Mouse (Mus musculus) cerebellum, adult 2 months (tissue): ENCODE data around the gene Pla2g2d. TPM values are rescaled to one million over a fixed set of nuclear protein-coding genes. Genes with fewer than 3 reads are reported as not detected.
A peak's percentile ranks its signal among the peaks of the same experiment; 100 is the strongest.

Experiments used
- DNase-seq, 2 experiments: peaks; one replicate each; pipeline ENCODE4 v3.0.0; 2021
- H3K27ac ChIP-seq: fragments of 200-500 bp; 2 replicates; pipeline ENCODE4 v1.5.1; 2012; ENCODE audit warnings: low read length, control low read depth, inconsistent platforms; ENCODE audit not compliant: insufficient read depth
- H3K27me3 ChIP-seq: fragments of 200-500 bp; 2 replicates; pipeline ENCODE4 v1.6.1; 2012; ENCODE audit warnings: inconsistent platforms, mild to moderate bottlenecking, low read length, moderate library complexity; ENCODE audit not compliant: control insufficient read depth, insufficient read depth
- H3K4me1 ChIP-seq: fragments of 200-500 bp; 2 replicates; pipeline ENCODE4 v1.6.1; 2011; ENCODE audit warnings: low read length; ENCODE audit not compliant: control insufficient read depth, insufficient read depth
- H3K4me3 ChIP-seq: fragments of 200-500 bp; replicated peaks from 2 replicates; pipeline ENCODE3; 2011; ENCODE audit warnings: mild to moderate bottlenecking, low read depth, low read length, control low read depth; ENCODE audit not compliant: insufficient read depth
- CTCF ChIP-seq: fragments of 200-500 bp; IDR thresholded peaks from 2 replicates; pipeline ENCODE4 v1.5.1; 2011; ENCODE audit warnings: low read depth, mild to moderate bottlenecking, control low read depth, low read length, moderate library complexity, borderline replicate concordance; ENCODE audit not compliant: insufficient read depth
- POLR2A ChIP-seq: fragments of 200-500 bp; IDR thresholded peaks from 2 replicates; pipeline ENCODE4 v1.6.1; 2011; ENCODE audit warnings: low read length, control low read depth, borderline replicate concordance; ENCODE audit not compliant: insufficient read depth
- WGBS: fragments of 180-500 bp; shearing (Covaris S2); methylation state at CpG from one replicate; pipeline ENCODE4 v1.1.7; 2018; 5-methylcytosine and 5-hydroxymethylcytosine counted together
- polyA plus RNA-seq: library from polyadenylated mRNA; depleted of rRNA; stranded (reverse); fragments of >200 nt; gene quantifications from 2 replicates; pipeline ENCODE4 v1.2.3, GENCODE M21; 2012

Pla2g2d gene
- polyA plus RNA-seq, 1 experiment, result 0.16 TPM

DNA sequence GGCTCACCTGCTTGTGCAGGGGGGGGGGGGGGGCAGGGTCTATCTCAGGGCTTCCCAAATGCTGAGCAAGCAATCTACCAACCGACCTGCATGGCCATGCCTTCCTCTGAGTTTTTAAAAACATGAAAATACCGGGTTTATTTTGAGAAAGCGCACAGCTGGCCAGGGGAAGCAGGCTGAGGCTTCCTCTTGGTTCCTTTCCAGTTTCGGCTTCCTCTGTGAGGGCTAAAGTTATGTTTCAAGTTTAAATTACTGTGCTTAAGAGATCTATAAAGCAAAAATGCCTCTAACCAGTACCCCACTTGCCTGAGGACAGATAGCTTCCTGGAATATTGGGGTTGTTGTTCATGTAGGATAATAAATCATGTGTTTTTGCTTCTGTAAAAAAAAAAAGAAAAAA, 10.6 kb downstream of the Pla2g2d start:
- H3K4me1 ChIP-seq, result no peaks in the 10 kb centered on the region
- no peak overlapping the region for H3K4me3 ChIP-seq
- no peaks in the 10 kb centered on the region for H3K27me3 ChIP-seq
- TF ChIP-seq POLR2A (no peak), CTCF (no peak)
- no peak overlapping the region for H3K27ac ChIP-seq
- 66% methylated on average over 4 of the region's 4 CpGs for WGBS
- no peak for DNase-seq

DNA sequence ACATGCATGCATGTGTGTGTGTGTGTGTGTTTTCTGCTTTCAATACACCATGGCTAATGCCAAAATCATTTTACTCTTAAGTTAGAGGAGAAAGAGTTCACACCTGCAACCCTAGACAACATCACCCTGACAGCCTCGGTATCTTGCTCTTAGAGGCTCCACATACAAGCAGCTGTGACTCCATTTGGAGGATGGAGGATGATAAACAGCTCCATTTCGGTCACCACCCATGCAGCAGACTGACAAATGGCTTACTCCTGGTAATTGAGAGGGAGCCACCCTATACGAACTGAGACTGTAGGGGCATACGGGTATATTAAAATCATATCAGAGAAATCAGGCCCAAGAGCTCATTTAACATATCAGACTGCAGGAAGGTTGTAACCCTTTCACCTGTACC, 12.8 kb downstream of the Pla2g2d start:
- TF ChIP-seq POLR2A (no peak), CTCF (no peak)
- Histone ChIP-seq H3K27me3 (no peaks in the 10 kb centered on the region), H3K4me1 (no peaks in the 10 kb centered on the region), H3K27ac (no peak overlapping the region), H3K4me3 (no peak overlapping the region)
- 83% methylated on average over 4 of the region's 4 CpGs for WGBS
- DNase-seq, result no peak

- Histone ChIP-seq H3K27me3 (no peaks in the 10 kb centered on the region), H3K4me1 (no peaks in the 10 kb centered on the region), H3K27ac (no peak overlapping the region), H3K4me3 (no peak overlapping the region)
- 55% methylated on average over 6 of the region's 6 CpGs for WGBS
- TF ChIP-seq POLR2A, result no peak
- no peak for TF ChIP-seq CTCF
- DNase-seq, result no peak
Observed at GRCm38 (mm10) chr4:138791452-138791851, 15.9 kb downstream of the Pla2g2d start.

- H3K4me1 ChIP-seq, result no peaks in the 10 kb centered on the region
- TF ChIP-seq CTCF (no peak), POLR2A (no peak)
- no peaks in the 10 kb centered on the region for H3K27me3 ChIP-seq
- no peak overlapping the region for H3K27ac ChIP-seq
- WGBS, result 54% methylated on average over 9 of the region's 9 CpGs
- DNase-seq, result no peak
- no peak overlapping the region for H3K4me3 ChIP-seq
Observed at GRCm38 (mm10) chr4:138792599-138792998, 17.1 kb downstream of the Pla2g2d start.

- peak; percentile 15 to 28 for DNase-seq
- WGBS, result 69% methylated on average over 2 of the region's 2 CpGs
- Histone ChIP-seq H3K27ac (no peak overlapping the region), H3K27me3 (no peaks in the 10 kb centered on the region), H3K4me3 (no peak overlapping the region), H3K4me1 (no peaks in the 10 kb centered on the region)
- TF ChIP-seq POLR2A (no peak), CTCF (peak; percentile 34; the same call in 1 of the 2 replicates)
Observed at GRCm38 (mm10) chr4:138793276-138793675, 17.7 kb downstream of the Pla2g2d start.

- 97% methylated on average over 6 of the region's 6 CpGs for WGBS
- Histone ChIP-seq H3K4me1 (no peaks in the 10 kb centered on the region), H3K4me3 (no peak overlapping the region), H3K27me3 (no peaks in the 10 kb centered on the region), H3K27ac (no peak overlapping the region)
- TF ChIP-seq POLR2A (no peak), CTCF (no peak)
- DNase-seq, result no peak
Observed at GRCm38 (mm10) chr4:138794344-138794743, 18.8 kb downstream of the Pla2g2d start.

- no peak overlapping the region for H3K27ac ChIP-seq
- H3K27me3 ChIP-seq, result no peaks in the 10 kb centered on the region
- 34% methylated on average over 6 of the region's 6 CpGs for WGBS
- no peak overlapping the region for H3K4me3 ChIP-seq
- no peak for DNase-seq
- TF ChIP-seq CTCF (no peak), POLR2A (no peak)
- no peaks in the 10 kb centered on the region for H3K4me1 ChIP-seq
Observed at GRCm38 (mm10) chr4:138796513-138797216, 21.1 kb downstream of the Pla2g2d start.

DNA sequence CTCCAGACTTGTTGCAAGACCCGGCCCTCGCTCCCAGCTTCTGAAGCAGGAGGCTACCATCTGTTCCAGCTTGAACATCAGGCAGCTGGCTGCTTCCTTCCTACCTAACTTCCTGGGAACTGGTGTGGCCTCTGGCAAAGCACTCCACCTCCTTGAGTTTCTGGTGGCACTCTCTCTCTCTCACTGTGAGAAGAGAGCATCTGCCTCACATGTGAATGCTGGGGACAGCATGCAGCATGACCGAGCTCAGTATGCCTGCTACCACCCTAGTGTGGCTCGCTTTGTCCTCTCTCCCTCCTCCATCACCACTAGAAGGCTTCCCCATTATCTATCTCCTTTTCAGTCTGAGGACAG, 21.7 kb downstream of the Pla2g2d start:
- 50% methylated on average over 4 of the region's 4 CpGs for WGBS
- Histone ChIP-seq H3K27ac (no peak overlapping the region), H3K4me3 (no peak overlapping the region), H3K27me3 (no peaks in the 10 kb centered on the region), H3K4me1 (no peaks in the 10 kb centered on the region)
- DNase-seq, result no peak
- TF ChIP-seq POLR2A, result no peak
- TF ChIP-seq CTCF, result no peak
